Mouse (Mus musculus) kidney, embryonic 16.5 days (tissue): ENCODE data around the gene Bptf. TPM values are rescaled to one million over a fixed set of nuclear protein-coding genes. Genes with fewer than 3 reads are reported as not detected.
A peak's percentile ranks its signal among the peaks of the same experiment; 100 is the strongest.
"Not testable (repeated sequence)": the region's sequence is repeated elsewhere in the genome, so short reads cannot be mapped to it uniquely, and the experiment has no call there.

Source experiments
- ATAC-seq: fragments of 200-750 bp; cut with Nextera tagmentation; 2 replicates; pipeline ENCODE4 v1.8.0; 2017; ENCODE audit warnings: moderate TSS enrichment; ENCODE audit not compliant: low FRiP score, low TSS enrichment
- H3K27ac ChIP-seq: fragments of 300-500 bp; sonication (generic); 2 replicates; pipeline ENCODE4 v1.5.1; 2014; ENCODE audit warnings: low read length
- H3K27me3 ChIP-seq: fragments of 300-500 bp; sonication (generic); 2 replicates; pipeline ENCODE4 v1.6.1; 2014; ENCODE audit warnings: low read length, control low read depth, mixed read lengths; ENCODE audit not compliant: insufficient read depth
- H3K36me3 ChIP-seq: fragments of 300-500 bp; sonication (generic); 2 replicates; pipeline ENCODE4 v1.6.1; 2014; ENCODE audit warnings: low read length, control low read depth, mixed read lengths; ENCODE audit not compliant: insufficient read depth
- H3K4me1 ChIP-seq: fragments of 300-500 bp; sonication (generic); 2 replicates; pipeline ENCODE4 v1.6.1; 2014; ENCODE audit warnings: low read length, control low read depth, mixed read lengths; ENCODE audit not compliant: insufficient read depth
- H3K4me2 ChIP-seq: fragments of 300-500 bp; sonication (generic); replicated peaks from 2 replicates; pipeline ENCODE4 v1.6.1; 2014; ENCODE audit warnings: low read depth, low read length
- H3K4me3 ChIP-seq: fragments of 300-500 bp; sonication (generic); 2 replicates; pipeline ENCODE4 v1.5.1; 2014; ENCODE audit warnings: mild to moderate bottlenecking, low read length
- H3K9ac ChIP-seq: fragments of 300-500 bp; sonication (generic); replicated peaks from 2 replicates; pipeline ENCODE4 v1.6.1; 2014; ENCODE audit warnings: low read length
- H3K9me3 ChIP-seq: fragments of 300-500 bp; sonication (generic); 2 replicates; pipeline ENCODE4 v1.6.1; 2016; ENCODE audit warnings: low read length, control low read depth
- WGBS: fragments of 180-500 bp; shearing (Covaris S2); extraction: QIAGEN DNeasy Blood & Tissue Kit; methylation state at CpG from one replicate; pipeline ENCODE4 v1.1.7; 2014; 5-methylcytosine and 5-hydroxymethylcytosine counted together
- polyA plus RNA-seq: library from polyadenylated mRNA; unstranded; fragments of >200 nt; fragmentation: Nextera tagmentation; extraction: Ambion mirVana; gene quantifications from 2 replicates; pipeline ENCODE4 v1.2.1, GENCODE M21; 2015

Bptf gene
- polyA plus RNA-seq, 1 experiment from 2014 or later, result 27.7 TPM

DNA sequence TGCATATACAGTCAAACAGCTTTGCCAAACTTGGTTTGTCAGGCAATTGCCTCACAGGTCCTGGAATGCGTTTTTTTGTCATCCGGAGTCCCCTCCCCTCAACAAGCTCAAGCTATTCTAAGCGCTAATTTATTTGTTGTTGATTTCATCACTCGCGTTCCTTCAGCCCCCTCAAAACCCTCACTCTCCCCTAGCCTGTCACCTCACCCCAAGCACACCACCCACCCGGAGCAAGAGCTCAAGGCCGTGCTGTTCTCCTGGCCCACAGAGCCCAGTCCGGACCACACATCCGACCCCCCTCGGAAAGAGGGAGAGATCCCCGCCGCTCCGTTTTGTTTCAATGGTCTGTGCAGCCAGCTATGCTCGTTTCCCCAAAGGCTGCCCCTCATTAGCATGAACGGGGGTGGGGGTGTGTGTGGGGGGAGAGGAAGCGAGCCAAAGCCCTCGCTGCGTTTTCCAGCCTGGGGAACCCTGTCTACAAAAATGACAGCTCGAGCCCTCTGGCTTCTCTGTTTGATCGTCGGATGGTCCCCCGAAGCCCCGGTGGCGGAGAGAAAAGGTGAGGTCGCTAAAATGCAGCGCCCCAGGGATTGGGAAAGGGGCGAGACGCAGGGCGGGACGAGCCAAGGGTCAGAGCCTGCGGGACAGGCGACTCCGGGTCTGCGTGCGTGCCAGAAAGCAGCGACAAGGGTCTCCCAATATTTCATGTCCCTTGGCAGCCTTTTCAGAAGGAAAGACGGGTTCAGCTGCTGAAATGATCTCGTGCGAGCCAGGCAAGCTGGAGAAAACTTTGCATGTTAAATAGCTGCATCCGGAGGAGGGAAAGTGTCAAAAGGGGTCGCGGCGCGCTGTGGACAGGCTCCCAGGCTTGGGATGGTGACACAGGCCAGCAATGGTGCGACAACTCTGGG, 106.3 kb downstream of the Bptf start, which contains the start of gene 1810010H24Rik:
1810010H24Rik (plus strand) TSS at position 271 of the 911 bp plus-strand sequence.
- peak within 1 kb of the TSS; percentile 37; the same call in 1 of the 2 replicates for H3K27ac ChIP-seq
- no peak for ATAC-seq
- peak within 1 kb of the TSS; percentile 79 for H3K4me2 ChIP-seq
- peaks cover 34% of the 10 kb centered on the region for H3K4me1 ChIP-seq
- H3K9me3 ChIP-seq, result no peaks in the 10 kb centered on the region
- H3K27me3 ChIP-seq, result no peaks in the 10 kb centered on the region
- H3K4me3 ChIP-seq, result peak within 1 kb of the TSS; percentile 51
- peak within 1 kb of the TSS; percentile 64 for H3K9ac ChIP-seq
- under 1% methylated on average over 44 of the region's 45 CpGs for WGBS
- H3K36me3 ChIP-seq, result no peaks in the 10 kb centered on the region

DNA sequence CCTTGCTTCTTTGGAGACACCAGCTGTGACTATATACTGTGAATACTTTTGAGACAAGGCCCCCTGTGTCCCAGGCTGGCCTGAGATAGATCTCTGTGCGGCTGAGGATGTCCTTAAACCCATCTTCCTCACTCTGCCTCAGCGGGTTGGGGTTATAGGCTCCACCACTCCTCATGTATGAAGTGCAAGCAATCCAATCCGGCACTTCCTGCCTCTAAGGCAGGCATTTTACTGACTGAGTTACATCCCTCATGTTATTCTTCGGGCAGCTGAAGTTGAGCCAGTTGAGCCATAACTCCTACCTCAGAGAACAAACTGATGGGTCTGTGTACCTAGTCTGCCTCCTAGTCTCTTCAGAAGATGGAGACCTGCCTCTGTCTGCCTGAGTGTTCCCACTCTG, 107.5 kb downstream of the Bptf start:
- no peak overlapping the region for H3K27ac ChIP-seq
- H3K9ac ChIP-seq, result peak overlapping the region; percentile 13; the same call in 1 of the 2 replicates
- no peaks in the 10 kb centered on the region for H3K9me3 ChIP-seq
- H3K4me2 ChIP-seq, result peak overlapping the region; percentile 79
- H3K4me3 ChIP-seq, result no peak overlapping the region
- H3K36me3 ChIP-seq, result no peaks in the 10 kb centered on the region
- H3K27me3 ChIP-seq, result no peaks in the 10 kb centered on the region
- WGBS, result 20% methylated on average over 4 of the region's 4 CpGs
- no peak for ATAC-seq
- peaks cover 34% of the 10 kb centered on the region for H3K4me1 ChIP-seq

DNA sequence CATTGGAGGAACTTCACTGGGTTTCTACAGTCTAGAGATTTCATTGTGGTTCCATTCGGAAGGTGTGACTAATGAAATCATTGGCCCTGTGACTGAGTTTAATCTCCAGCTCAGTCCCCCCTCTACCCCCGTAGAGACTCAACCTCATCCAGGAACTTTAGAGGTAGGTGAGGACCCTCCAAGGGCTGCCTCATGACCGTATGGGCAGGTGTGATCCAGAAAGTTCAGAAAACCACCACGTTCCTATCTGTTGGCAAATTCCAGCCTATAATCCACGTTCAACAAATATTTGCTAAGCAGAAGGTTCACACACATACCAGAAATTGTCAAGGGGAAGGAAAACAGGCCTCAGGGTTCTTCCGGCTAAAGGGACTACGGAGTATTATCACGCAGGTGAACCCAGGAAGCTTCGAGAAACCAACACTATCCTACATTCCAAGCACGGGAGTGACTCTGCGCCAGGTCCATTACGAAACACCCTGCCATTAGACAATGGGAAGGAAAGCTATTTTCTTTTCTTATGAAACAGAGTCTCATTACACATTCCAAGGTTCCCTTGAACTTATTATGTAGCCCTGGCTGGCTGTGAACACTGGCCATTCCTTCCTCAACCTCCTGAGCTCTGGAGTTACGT, 109.8 kb downstream of the Bptf start:
- 90% methylated on average over 13 of the region's 13 CpGs for WGBS
- no peak for ATAC-seq
- Histone ChIP-seq H3K27ac (no peak overlapping the region), H3K9me3 (no peaks in the 10 kb centered on the region), H3K36me3 (no peaks in the 10 kb centered on the region), H3K4me2 (no peak overlapping the region), H3K4me1 (peaks cover 26% of the 10 kb centered on the region), H3K9ac (no peak overlapping the region), H3K27me3 (no peaks in the 10 kb centered on the region), H3K4me3 (no peak overlapping the region)

GRCm38 (mm10) chr11:107019722-107020121, 112.2 kb downstream of the Bptf start:
- H3K4me3 ChIP-seq, H3K4me2 ChIP-seq, H3K9ac ChIP-seq, H3K27me3 ChIP-seq, H3K4me1 ChIP-seq, H3K36me3 ChIP-seq, H3K27ac ChIP-seq, H3K9me3 ChIP-seq, ATAC-seq: not testable (repeated sequence)
- WGBS, result 91% methylated on average over 3 of the region's 5 CpGs

GRCm38 (mm10) chr11:107019318-107019717, 112.6 kb downstream of the Bptf start:
- Histone ChIP-seq H3K4me3 (no peak overlapping the region), H3K27ac (no peak overlapping the region), H3K9me3 (no peaks in the 10 kb centered on the region), H3K9ac (no peak overlapping the region), H3K27me3 (no peaks in the 10 kb centered on the region), H3K36me3 (no peaks in the 10 kb centered on the region), H3K4me2 (no peak overlapping the region), H3K4me1 (peaks cover 4% of the 10 kb centered on the region)
- no peak for ATAC-seq
- 78% methylated on average over 4 of the region's 4 CpGs for WGBS

- H3K9me3 ChIP-seq, result no peaks in the 10 kb centered on the region
- H3K36me3 ChIP-seq, result no peaks in the 10 kb centered on the region
- ATAC-seq, result no peak
- H3K9ac ChIP-seq, result no peak overlapping the region
- no peak overlapping the region for H3K4me2 ChIP-seq
- WGBS, result 30% methylated on average over 8 of the region's 8 CpGs
- no peak overlapping the region for H3K27ac ChIP-seq
- no peak overlapping the region for H3K4me3 ChIP-seq
- H3K27me3 ChIP-seq, result no peaks in the 10 kb centered on the region
- H3K4me1 ChIP-seq, result no peaks in the 10 kb centered on the region; the same call in 1 of the 2 replicates
Observed at GRCm38 (mm10) chr11:107018606-107019005, 113.3 kb downstream of the Bptf start.

- H3K4me3 ChIP-seq, result no peak overlapping the region
- no peaks in the 10 kb centered on the region for H3K9me3 ChIP-seq
- ATAC-seq, result no peak; the same call in 1 of the 2 replicates
- H3K4me1 ChIP-seq, result no peaks in the 10 kb centered on the region; the same call in 1 of the 2 replicates
- no peak overlapping the region for H3K9ac ChIP-seq
- no peaks in the 10 kb centered on the region for H3K27me3 ChIP-seq
- WGBS, result 41% methylated on average over 6 of the region's 6 CpGs
- H3K4me2 ChIP-seq, result no peak overlapping the region
- no peaks in the 10 kb centered on the region for H3K36me3 ChIP-seq
- H3K27ac ChIP-seq, result no peak overlapping the region
Observed at GRCm38 (mm10) chr11:107017339-107017886, 114.5 kb downstream of the Bptf start.

- Histone ChIP-seq H3K9ac (no peak overlapping the region), H3K27me3 (no peaks in the 10 kb centered on the region), H3K36me3 (no peaks in the 10 kb centered on the region), H3K27ac (no peak overlapping the region), H3K4me3 (no peak overlapping the region), H3K4me2 (no peak overlapping the region), H3K9me3 (no peaks in the 10 kb centered on the region), H3K4me1 (peaks cover under 1% of the 10 kb centered on the region)
- ATAC-seq, result peak; percentile 49
- WGBS, result 22% methylated on average over 1 of the region's 1 CpGs
Observed at GRCm38 (mm10) chr11:107016893-107017292, 115.0 kb downstream of the Bptf start.

- not testable (repeated sequence) for H3K27ac ChIP-seq, H3K9me3 ChIP-seq, H3K9ac ChIP-seq, H3K36me3 ChIP-seq, H3K4me3 ChIP-seq, H3K4me2 ChIP-seq, ATAC-seq, H3K4me1 ChIP-seq, H3K27me3 ChIP-seq
- WGBS, result 76% methylated on average over 11 of the region's 11 CpGs
Observed at GRCm38 (mm10) chr11:107015535-107016187, 116.3 kb downstream of the Bptf start.
